In the genomic region with DNA sequence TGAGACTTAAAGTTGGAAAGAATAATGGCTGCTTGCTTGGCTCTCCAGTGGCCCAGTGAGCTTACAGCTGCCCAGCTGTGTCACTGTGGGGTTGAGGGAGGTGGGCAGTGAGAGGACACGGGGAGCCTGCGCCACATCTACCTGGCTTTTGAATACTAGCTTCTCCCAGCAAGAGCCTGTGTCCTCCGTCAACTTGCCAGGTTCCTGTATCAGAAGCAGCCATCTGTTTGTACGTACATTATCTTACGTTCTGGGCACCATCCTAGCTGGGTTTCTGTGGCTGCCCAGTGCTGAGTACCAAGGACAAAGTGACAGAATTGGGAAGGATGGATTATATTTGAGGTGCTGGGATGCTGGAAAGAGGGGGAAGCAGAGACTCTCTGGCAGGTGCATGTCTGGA, we compare ENCODE assay signal across 26 mouse cellular contexts. TPM values are rescaled to one million over a fixed set of nuclear protein-coding genes. Genes with fewer than 3 reads are reported as not detected.
A peak's percentile ranks its signal among the peaks of the same experiment; 100 is the strongest.
DNase-seq lines count a peak whose midpoint lies in the region; ATAC-seq and TF ChIP-seq lines count a peak whose summit lies in the region.
"Had no signal": no experiment of that assay in that cellular context is flagged by ENCODE, and none has a peak within 500 bp of the region (broad histone marks: within the 10 kb centered on the region; RNA-seq: fewer than 3 reads in every experiment).

No protein-coding gene starts in this region.

- no peak overlapping the region for H3K4me2 ChIP-seq in liver, embryonic 13.5 days
- H3K4me2 ChIP-seq in liver, postnatal 0 days (ENCODE audit: low read depth, low read length): no peak overlapping the region
- no peak overlapping the region for H3K4me2 ChIP-seq in liver, embryonic 16.5 days (ENCODE audit: low read depth, low read length)
- H3K4me2 ChIP-seq in liver, embryonic 11.5 days: no peak overlapping the region
- H3K4me2 ChIP-seq in hindbrain, embryonic 12.5 days (replicated peaks): no peak overlapping the region
- H3K4me2 ChIP-seq: embryonic facial prominence, embryonic 13.5 days; forebrain, embryonic 12.5 days; forebrain, embryonic 15.5 days; heart, embryonic 12.5 days; heart, embryonic 15.5 days; hindbrain, embryonic 14.5 days had no signal

- peaks cover 29% of the 10 kb centered on the region for H3K4me1 ChIP-seq in liver, embryonic 13.5 days (replicated peaks)
- H3K4me1 ChIP-seq in liver, postnatal 0 days (ENCODE audit: insufficient read depth): no peaks in the 10 kb centered on the region
- peaks cover 11% of the 10 kb centered on the region for H3K4me1 ChIP-seq in liver, embryonic 16.5 days (ENCODE audit: control insufficient read depth, low read depth, low read length)
- peaks cover 10% of the 10 kb centered on the region; the same call in 1 of the 2 replicates for H3K4me1 ChIP-seq in liver, embryonic 11.5 days (replicated peaks; ENCODE audit: control insufficient read depth, insufficient read depth, low read length)
- no peaks in the 10 kb centered on the region for H3K4me1 ChIP-seq in hindbrain, embryonic 12.5 days
- H3K4me1 ChIP-seq: embryonic facial prominence, embryonic 13.5 days; forebrain, embryonic 12.5 days; forebrain, embryonic 15.5 days; heart, embryonic 15.5 days; hindbrain, embryonic 10.5 days had no signal

- DNase-seq in liver, embryonic 13.5 days: no peak
- DNase-seq in liver, postnatal 0 days: no peak
- DNase-seq in liver, embryonic 11.5 days (ENCODE audit: low spot score): no peak
- DNase-seq in embryo, embryonic 9.5 days (ENCODE audit: extremely low spot score): no peak
- DNase-seq: adrenal gland, adult 2 months; adrenal gland, postnatal 14 days; cerebellum, adult 11-12 months; cerebellum, adult 8-10 months; cerebellum, postnatal 10 days; cerebellum, postnatal 36 days; gastrocnemius, postnatal 25 days; heart, adult 18-20 months; heart, postnatal 10 days; heart, postnatal 36 days had no signal

- no peaks in the 10 kb centered on the region for H3K27me3 ChIP-seq in liver, embryonic 13.5 days
- no peaks in the 10 kb centered on the region for H3K27me3 ChIP-seq in liver, postnatal 0 days (ENCODE audit: insufficient read depth, low read length)
- H3K27me3 ChIP-seq in liver, embryonic 16.5 days (ENCODE audit: control insufficient read depth, insufficient read depth, low read depth, low read length): no peaks in the 10 kb centered on the region; the same call in 1 of the 2 replicates
- H3K27me3 ChIP-seq in liver, embryonic 11.5 days (replicated peaks; ENCODE audit: control insufficient read depth, insufficient read depth, low read length): no peaks in the 10 kb centered on the region
- H3K27me3 ChIP-seq in hindbrain, embryonic 12.5 days: no peaks in the 10 kb centered on the region
- H3K27me3 ChIP-seq: embryonic facial prominence, embryonic 13.5 days; forebrain, embryonic 12.5 days; forebrain, embryonic 15.5 days; heart, embryonic 12.5 days; heart, embryonic 15.5 days had no signal

- 30% methylated on average over 5 of the region's 5 CpGs for WGBS in liver, embryonic 13.5 days (ENCODE audit: insufficient replicate concordance)
- WGBS in liver, postnatal 0 days (ENCODE audit: insufficient replicate concordance): 62% methylated on average over 5 of the region's 5 CpGs
- WGBS in liver, embryonic 16.5 days (ENCODE audit: insufficient replicate concordance): 31% methylated on average over 5 of the region's 5 CpGs
- 69% methylated on average over 5 of the region's 5 CpGs for WGBS in liver, embryonic 11.5 days
- 93% methylated on average over 5 of the region's 5 CpGs for WGBS in hindbrain, embryonic 12.5 days

- H3K9me3 ChIP-seq in liver, embryonic 13.5 days (replicated peaks): 0 out of 2 replicates have a peak, but pooled peaks cover 7% of the 10 kb centered on the region
- no peaks in the 10 kb centered on the region for H3K9me3 ChIP-seq in liver, postnatal 0 days (ENCODE audit: low read length)
- H3K9me3 ChIP-seq in liver, embryonic 16.5 days (replicated peaks; ENCODE audit: control insufficient read depth, low read length): no peaks in the 10 kb centered on the region; the same call in 1 of the 2 replicates
- no peaks in the 10 kb centered on the region; the same call in 1 of the 2 replicates for H3K9me3 ChIP-seq in liver, embryonic 11.5 days (ENCODE audit: control insufficient read depth, low read length)
- H3K9me3 ChIP-seq in hindbrain, embryonic 12.5 days (replicated peaks): 0 out of 2 replicates have a peak, but pooled peaks cover 11% of the 10 kb centered on the region
- H3K9me3 ChIP-seq: forebrain, embryonic 15.5 days had no signal

- ATAC-seq in liver, embryonic 13.5 days (ENCODE audit: low read depth): peak; percentile 39; the same call in 1 of the 2 replicates
- ATAC-seq in liver, postnatal 0 days: no peak
- peak; percentile 63; the same call in 1 of the 2 replicates for ATAC-seq in liver, embryonic 16.5 days (ENCODE audit: low read depth)
- no peak; the same call in 1 of the 2 replicates for ATAC-seq in liver, embryonic 11.5 days (replicated peaks; ENCODE audit: low FRiP score)
- peak; percentile 12 for ATAC-seq in common myeloid progenitor, adult 5-6 weeks (replicated peaks; ENCODE audit: low read depth, poor library complexity, severe bottlenecking)
- ATAC-seq in hindbrain, embryonic 12.5 days (ENCODE audit: low FRiP score): no peak
- ATAC-seq: forebrain, embryonic 15.5 days; hindbrain, postnatal 0 days had no signal

- no peak for TF ChIP-seq CTCF in liver, postnatal 0 days (IDR thresholded peaks at IDR 0.05; ENCODE audit: low read depth)

- no peak for TF ChIP-seq EP300 in liver, postnatal 0 days (IDR thresholded peaks at IDR 0.05; ENCODE audit: low read depth)

- H3K9ac ChIP-seq in liver, embryonic 13.5 days: no peak overlapping the region
- H3K9ac ChIP-seq in liver, postnatal 0 days (replicated peaks): no peak overlapping the region
- no peak overlapping the region for H3K9ac ChIP-seq in liver, embryonic 16.5 days (ENCODE audit: low read depth, low read length)
- H3K9ac ChIP-seq in liver, embryonic 11.5 days (ENCODE audit: low read depth, low read length): no peak overlapping the region
- H3K9ac ChIP-seq in hindbrain, embryonic 12.5 days: no peak overlapping the region
- H3K9ac ChIP-seq: embryonic facial prominence, embryonic 13.5 days; forebrain, embryonic 12.5 days; forebrain, embryonic 15.5 days; heart, embryonic 12.5 days; heart, embryonic 15.5 days; hindbrain, embryonic 14.5 days had no signal

- H3K36me3 ChIP-seq in liver, embryonic 13.5 days: no peaks in the 10 kb centered on the region
- no peaks in the 10 kb centered on the region for H3K36me3 ChIP-seq in liver, postnatal 0 days (replicated peaks; ENCODE audit: insufficient read depth, low read length)
- no peaks in the 10 kb centered on the region for H3K36me3 ChIP-seq in liver, embryonic 16.5 days (ENCODE audit: control insufficient read depth, insufficient read depth)
- H3K36me3 ChIP-seq in liver, embryonic 11.5 days (ENCODE audit: control insufficient read depth, insufficient read depth, low read length): no peaks in the 10 kb centered on the region
- no peaks in the 10 kb centered on the region for H3K36me3 ChIP-seq in hindbrain, embryonic 12.5 days
- H3K36me3 ChIP-seq: embryonic facial prominence, embryonic 13.5 days; forebrain, embryonic 12.5 days; forebrain, embryonic 15.5 days; heart, embryonic 15.5 days; hindbrain, embryonic 10.5 days had no signal

- H3K27ac ChIP-seq in liver, embryonic 13.5 days: no peak overlapping the region; the same call in 1 of the 2 replicates
- no peak overlapping the region for H3K27ac ChIP-seq in liver, postnatal 0 days (ENCODE audit: low read depth)
- no peak overlapping the region for H3K27ac ChIP-seq in liver, embryonic 16.5 days (ENCODE audit: low read length)
- H3K27ac ChIP-seq in liver, embryonic 11.5 days (ENCODE audit: low read depth, low read length): no peak overlapping the region
- H3K27ac ChIP-seq in hindbrain, embryonic 12.5 days: no peak overlapping the region
- H3K27ac ChIP-seq: embryonic facial prominence, embryonic 13.5 days; forebrain, embryonic 12.5 days; forebrain, embryonic 15.5 days; heart, embryonic 15.5 days; hindbrain, embryonic 10.5 days; hindbrain, embryonic 14.5 days; hindbrain, postnatal 0 days had no signal

- no peak overlapping the region for H3K4me3 ChIP-seq in liver, embryonic 13.5 days (replicated peaks)
- no peak overlapping the region for H3K4me3 ChIP-seq in liver, postnatal 0 days (ENCODE audit: low read depth, low read length)
- no peak overlapping the region for H3K4me3 ChIP-seq in liver, embryonic 16.5 days (ENCODE audit: low read depth, low read length)
- no peak overlapping the region for H3K4me3 ChIP-seq in liver, embryonic 11.5 days (ENCODE audit: low read depth, low read length)
- H3K4me3 ChIP-seq in hindbrain, embryonic 12.5 days: no peak overlapping the region
- H3K4me3 ChIP-seq: embryonic facial prominence, embryonic 13.5 days; erythroblast, embryonic 14.5 days; forebrain, embryonic 12.5 days; forebrain, embryonic 15.5 days; heart, embryonic 12.5 days; heart, embryonic 15.5 days; hindbrain, embryonic 10.5 days had no signal

RNA-seq across cellular contexts. Expression of a gene that starts 6.0 kb away (rescaled TPM):
- polyA plus RNA-seq in liver, embryonic 13.5 days (2015; fragmentation: Nextera tagmentation; extraction: Ambion mirVana): 2.8 and 3.2 TPM in 2 replicates
- 1.6 and 2.7 TPM in 2 replicates for polyA plus RNA-seq in liver, postnatal 0 days (2015; fragmentation: Nextera tagmentation; extraction: Ambion mirVana)
- polyA plus RNA-seq in liver, embryonic 16.5 days (2015; fragmentation: Nextera tagmentation; extraction: Ambion mirVana): 2.9 and 4.0 TPM in 2 replicates
- 5.0 and 7.7 TPM in 2 replicates for polyA plus RNA-seq in liver, embryonic 11.5 days (2014; fragmentation: Nextera tagmentation; extraction: Ambion mirVana)
- 4.1 and 10.6 TPM in 2 replicates for total RNA-seq in common myeloid progenitor, adult 5-6 weeks (2017)
- polyA plus RNA-seq in hindbrain, embryonic 12.5 days (2016; fragmentation: Nextera tagmentation; extraction: Ambion mirVana): 19.6 and 23.0 TPM in 2 replicates

RNA-seq across cellular contexts. Expression of a gene that starts 36.5 kb away (rescaled TPM):
- polyA plus RNA-seq in liver, embryonic 13.5 days (2015; fragmentation: Nextera tagmentation; extraction: Ambion mirVana): 2.9 and 3.2 TPM in 2 replicates
- 1.4 and 1.6 TPM in 2 replicates for polyA plus RNA-seq in liver, postnatal 0 days (2015; fragmentation: Nextera tagmentation; extraction: Ambion mirVana)
- polyA plus RNA-seq in liver, embryonic 16.5 days (2015; fragmentation: Nextera tagmentation; extraction: Ambion mirVana): 3.0 and 3.4 TPM in 2 replicates
- 7.0 and 8.3 TPM in 2 replicates for polyA plus RNA-seq in liver, embryonic 11.5 days (2014; fragmentation: Nextera tagmentation; extraction: Ambion mirVana)
- total RNA-seq in common myeloid progenitor, adult 5-6 weeks (2017): 1.5 and 1.6 TPM in 2 replicates
- polyA plus RNA-seq in hindbrain, embryonic 12.5 days (2016; fragmentation: Nextera tagmentation; extraction: Ambion mirVana): 12.3 and 13.8 TPM in 2 replicates

Comparison
In these comparisons a context has a peak if more than half of its experiments do, and no peak if none do; other contexts are left out.
1. ATAC-seq: peak in liver, embryonic 13.5 days (single experiment), liver, embryonic 16.5 days (single experiment) and common myeloid progenitor, adult 5-6 weeks (single experiment); none in liver, postnatal 0 days (single experiment), liver, embryonic 11.5 days (single experiment) and hindbrain, embryonic 12.5 days (single experiment).